Mouse (Mus musculus) urinary bladder, postnatal 25 days (tissue): ENCODE data around the gene Cep97.

Experiments used
- DNase-seq: peaks from one replicate; pipeline ENCODE4 v3.0.0; 2022; ENCODE audit warnings: low spot score

Gene Cep97

GRCm38 (mm10) chr16:55947266-55947665 is 12.6 kb upstream of the Cep97 start:
- DNase-seq = no peak

DNA sequence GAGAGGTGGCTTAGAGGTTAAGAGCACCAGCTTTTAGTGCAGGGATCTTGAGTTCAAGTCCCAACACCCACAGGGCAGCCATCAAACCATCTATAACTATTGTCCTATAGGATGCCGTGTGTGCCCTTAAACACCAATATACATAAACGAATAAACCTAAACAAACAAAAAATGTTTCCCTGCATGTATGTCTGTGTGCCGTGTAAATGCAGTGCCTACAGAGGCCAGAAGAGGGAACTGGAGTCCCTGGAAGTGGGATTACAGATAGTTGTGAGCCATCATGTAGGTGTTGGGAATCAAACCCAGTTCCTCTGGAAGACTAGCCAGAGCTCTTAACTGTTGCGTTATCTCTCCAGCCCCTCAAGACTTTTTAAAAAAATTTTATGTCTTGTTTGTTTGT is 6.1 kb upstream of the Cep97 start:
- DNase-seq = no peak

DNA sequence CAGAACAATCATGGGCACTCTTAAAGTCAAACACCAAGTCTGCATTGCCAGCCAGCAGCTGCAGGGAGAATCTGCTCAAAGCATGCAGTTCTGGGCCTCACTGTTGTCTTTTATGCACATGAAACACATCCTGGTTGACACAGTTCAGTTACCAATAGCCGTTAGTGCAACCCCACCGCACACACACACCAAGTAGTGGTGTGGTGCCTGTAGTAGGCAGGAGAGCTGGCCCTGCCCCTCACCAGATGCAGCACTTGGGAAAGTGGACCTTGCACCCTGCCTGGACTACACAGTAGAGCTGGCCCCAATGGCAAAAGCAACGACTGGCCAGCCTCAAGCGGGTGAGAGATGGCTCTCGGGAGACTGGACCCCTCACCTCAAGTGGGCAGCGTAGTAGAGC is 5.0 kb upstream of the Cep97 start:
- no peak for DNase-seq

GRCm38 (mm10) chr16:55938761-55939160 is 4.1 kb upstream of the Cep97 start:
- DNase-seq = no peak

DNA sequence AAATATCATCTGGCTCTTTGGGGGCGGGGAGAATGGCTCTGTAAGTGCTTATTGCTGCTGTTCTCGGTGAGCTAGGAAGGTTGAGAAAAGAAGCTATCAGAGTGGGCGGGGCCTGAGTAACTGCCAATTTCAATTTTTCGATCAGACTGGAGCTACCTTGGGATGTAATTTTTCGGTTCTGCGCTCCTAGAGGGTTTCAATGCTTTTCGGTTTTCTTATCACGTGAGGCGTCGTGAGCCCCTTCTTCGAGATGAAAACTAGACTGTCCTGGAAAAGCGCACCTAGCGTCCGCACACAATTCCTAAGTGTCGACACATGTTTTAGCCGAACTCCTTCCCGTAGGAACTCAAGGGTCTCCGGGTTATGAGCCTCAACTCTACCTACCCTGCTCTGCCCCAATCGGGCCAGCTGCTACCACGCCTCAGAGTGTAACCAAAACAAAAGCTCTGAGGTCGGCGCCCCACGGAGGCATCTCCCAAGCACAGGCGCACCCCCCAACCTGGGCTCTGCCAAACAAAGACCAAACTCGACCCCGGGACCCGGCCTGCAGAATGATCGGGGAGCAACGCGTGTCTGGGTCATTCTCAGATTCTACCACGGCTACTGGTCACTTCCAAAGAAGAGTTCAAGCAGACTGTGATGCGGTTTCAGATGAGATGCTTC is 843 bp downstream of the Cep97 start:
- peak; percentile 33 for DNase-seq

GRCm38 (mm10) chr16:55924010-55924409 is 10.6 kb downstream of the Cep97 start:
- DNase-seq = no peak

- DNase-seq = no peak
These were observed 12.6 kb downstream of the Cep97 start for GRCm38 (mm10) chr16:55922079-55922478.

DNA sequence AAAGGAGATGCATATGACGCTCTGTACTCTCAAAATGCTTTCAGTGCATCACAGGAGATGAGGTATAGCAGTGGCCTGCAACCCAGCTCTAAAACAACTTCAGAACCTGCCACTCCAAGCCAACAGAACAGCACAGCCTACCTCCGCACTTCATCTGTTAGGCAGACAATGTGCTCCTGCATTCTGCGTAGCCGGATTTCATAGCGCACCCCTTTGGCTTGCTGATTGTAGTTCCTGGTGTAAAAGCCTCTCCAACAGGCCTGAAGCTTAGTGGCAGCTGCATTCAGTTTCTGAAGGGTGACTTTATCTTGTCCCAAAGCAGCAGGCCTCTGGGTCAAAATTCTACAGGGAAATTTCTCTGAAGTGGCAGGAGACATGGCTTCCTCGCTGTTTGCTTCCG is 19.9 kb downstream of the Cep97 start:
- DNase-seq = no peak

GRCm38 (mm10) chr16:55910208-55910793 is 24.4 kb downstream of the Cep97 start:
- DNase-seq = no peak

GRCm38 (mm10) chr16:55906928-55907679 is 27.6 kb downstream of the Cep97 start:
- DNase-seq = no peak

DNA sequence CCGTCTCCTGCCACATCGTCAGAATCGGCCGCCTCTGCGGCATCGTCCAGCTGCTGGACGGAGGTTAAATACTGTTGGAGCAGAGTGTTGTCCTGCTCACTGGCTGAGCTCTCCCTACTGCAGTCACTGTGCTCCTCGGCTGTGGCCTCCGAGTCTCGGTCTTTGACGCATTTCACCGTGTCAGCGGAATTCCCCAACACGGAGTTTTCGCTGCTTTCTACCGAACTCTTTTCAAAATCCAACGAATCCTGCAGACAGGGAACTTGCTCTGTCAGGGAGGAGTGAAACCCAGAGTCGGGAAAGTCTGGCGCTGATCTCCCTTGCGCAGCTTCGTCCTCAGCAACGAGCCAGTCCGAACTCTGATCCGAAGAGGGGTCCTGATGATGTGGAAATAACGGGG is 29.3 kb downstream of the Cep97 start:
- DNase-seq = no peak

DNA sequence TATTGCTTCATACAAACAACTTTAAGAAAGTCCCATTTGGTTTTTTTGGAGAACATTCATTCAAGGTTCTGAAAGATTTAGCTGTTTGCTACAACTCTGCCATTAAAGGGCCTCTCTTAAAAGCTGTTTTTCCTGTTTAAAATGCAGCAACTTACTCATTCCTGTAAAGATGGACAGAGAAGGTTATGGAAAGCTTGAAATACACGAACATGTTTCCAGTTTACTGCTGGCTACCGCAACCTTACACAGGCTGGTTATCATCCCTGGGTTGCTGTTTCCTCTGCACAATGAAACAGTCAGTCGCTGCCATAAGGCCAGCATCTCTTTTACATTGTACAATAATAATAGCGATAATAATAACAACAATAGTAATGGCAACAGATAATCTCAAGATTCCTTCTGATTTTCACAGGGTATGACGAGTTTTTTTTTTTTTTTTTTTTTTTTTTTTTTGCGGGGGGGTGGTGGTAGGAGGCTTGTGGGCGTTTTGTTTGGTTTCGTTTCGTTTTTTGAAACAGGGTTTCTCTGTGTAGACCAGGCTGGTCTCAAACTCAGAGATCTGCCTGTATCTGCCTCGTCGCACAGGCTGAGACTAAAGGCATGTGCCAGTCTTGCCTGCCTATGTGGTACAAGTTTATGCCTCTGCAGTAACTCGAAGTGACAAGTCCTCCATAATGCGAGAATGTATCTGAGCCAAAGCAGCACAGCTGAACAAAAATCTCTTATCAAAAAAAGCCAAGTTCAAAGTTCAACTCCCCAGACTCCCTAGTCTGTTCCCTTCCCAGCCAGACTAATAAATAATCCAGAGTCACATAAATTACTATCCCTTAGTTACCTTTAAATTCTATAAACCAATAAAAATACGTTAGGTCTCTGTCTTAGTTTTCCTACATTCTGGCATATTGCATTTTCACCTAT is 32.6 kb downstream of the Cep97 start:
- DNase-seq = no peak

GRCm38 (mm10) chr16:55898385-55899002 is 36.2 kb downstream of the Cep97 start:
- DNase-seq = no peak

GRCm38 (mm10) chr16:55895651-55896095 is 39.0 kb downstream of the Cep97 start:
- DNase-seq = no peak

- peak; percentile 70 for DNase-seq
These were observed 39.6 kb downstream of the Cep97 start, which contains the start of gene Nxpe3 for GRCm38 (mm10) chr16:55894893-55895650. Gene Nxpe3, minus strand, starts transcription at chr16:55895285.

DNA sequence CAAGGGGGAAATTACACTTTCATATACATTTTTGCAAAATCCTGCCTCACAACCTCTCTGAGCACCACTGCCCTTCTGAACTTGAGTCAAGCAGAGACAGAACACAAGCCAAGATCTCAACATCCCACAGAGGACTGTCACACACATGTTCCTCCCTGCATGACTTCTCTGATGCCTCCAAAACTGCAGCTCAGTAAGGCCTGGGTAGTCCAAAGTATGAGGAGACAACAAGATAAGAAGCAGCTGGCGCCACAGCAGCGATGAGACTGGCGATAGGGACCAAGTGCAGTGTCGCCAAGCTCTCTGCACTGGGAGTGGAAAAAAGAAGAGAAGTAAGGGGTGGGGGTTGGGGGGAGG is 40.1 kb downstream of the Cep97 start:
- no peak for DNase-seq

- DNase-seq = no peak
These were observed 41.1 kb downstream of the Cep97 start for GRCm38 (mm10) chr16:55893410-55894107.

DNA sequence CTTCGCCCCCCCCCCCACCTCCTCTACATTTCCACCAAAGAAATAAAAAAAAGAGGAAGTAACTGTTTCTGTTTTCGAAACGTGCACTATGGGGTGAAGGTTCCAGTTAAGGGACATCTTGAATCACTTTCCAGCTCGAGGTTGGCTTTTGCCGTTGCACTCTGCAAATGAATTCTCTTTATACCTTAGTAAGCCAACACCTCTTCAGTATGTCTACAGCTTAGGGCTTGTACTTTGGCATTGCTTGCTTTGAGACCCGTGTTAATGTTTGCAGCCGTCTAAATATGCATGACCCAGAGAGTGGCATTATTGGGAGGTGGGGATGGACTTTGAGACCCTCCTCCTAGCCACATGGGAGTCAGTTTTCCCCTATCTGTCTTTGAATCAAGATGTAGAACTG is 42.2 kb downstream of the Cep97 start:
- no peak for DNase-seq

DNA sequence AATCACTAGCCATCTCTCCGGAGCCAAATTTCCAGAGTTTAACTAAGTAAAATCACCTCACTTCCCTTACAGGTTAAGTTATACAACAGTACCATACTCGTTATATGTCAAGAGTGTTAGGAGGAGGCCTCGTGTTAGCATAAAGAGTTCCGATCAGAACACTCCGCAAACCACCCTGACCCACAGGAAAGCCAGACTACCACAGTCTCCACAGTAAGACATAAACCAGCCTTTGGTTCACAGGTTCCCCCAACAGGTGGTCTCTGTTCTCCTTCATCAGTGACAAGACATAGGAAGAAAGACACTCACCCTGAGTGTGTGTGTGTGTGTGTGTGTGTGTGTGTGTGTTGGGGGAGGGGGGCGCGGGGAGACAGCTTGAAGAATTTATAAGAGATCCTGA is 43.3 kb downstream of the Cep97 start:
- no peak for DNase-seq

GRCm38 (mm10) chr16:55890346-55891136 is 44.1 kb downstream of the Cep97 start:
- DNase-seq = no peak
